Mouse (Mus musculus) MEL (cell line): ENCODE measurements around the gene Adar. TPM values are rescaled to one million over a fixed set of nuclear protein-coding genes. Genes with fewer than 3 reads are reported as not detected.

Source experiments
- DNase-seq: peaks from one replicate; pipeline ENCODE4 v3.0.0; 2011; ENCODE audit warnings: low read depth, low spot score
- H3K27ac ChIP-seq: 2 replicates; pipeline ENCODE4 v1.5.1; 2012; ENCODE audit warnings: low read depth, mild to moderate bottlenecking, control low read depth, low read length, moderate library complexity; ENCODE audit not compliant: control insufficient read depth
- H3K27me3 ChIP-seq, 2 experiments: fragments of 150-350 bp in 1 of 2; sonication (generic) in 1 of 2; 2 replicates each; pipeline ENCODE4 v1.6.1; 2012; ENCODE audit warnings: low read length in 2 of 2, mild to moderate bottlenecking in 2 of 2, improper control_type of control experiment in 1 of 2, moderate library complexity in 1 of 2; ENCODE audit not compliant: insufficient read depth in 2 of 2, control insufficient read depth in 1 of 2
- H3K36me3 ChIP-seq, 2 experiments: 2 replicates each; pipeline ENCODE4 v1.6.1; 2012 to 2014; ENCODE audit warnings: low read length in 2 of 2, improper control_type of control experiment in 1 of 2, inconsistent platforms in 1 of 2, mild to moderate bottlenecking in 1 of 2; ENCODE audit not compliant: insufficient read depth in 2 of 2, control insufficient read depth in 1 of 2
- H3K4me1 ChIP-seq, 2 experiments: fragments of 150-350 bp in 1 of 2; sonication (generic) in 1 of 2; 2 replicates each; pipeline ENCODE4 v1.6.1; 2012; ENCODE audit warnings: low read length in 2 of 2, improper control_type of control experiment in 1 of 2, mild to moderate bottlenecking in 1 of 2; ENCODE audit not compliant: insufficient read depth in 2 of 2, control insufficient read depth in 1 of 2
- H3K4me3 ChIP-seq, 2 experiments: fragments of 150-350 bp in 1 of 2; sonication (generic) in 1 of 2; 2 replicates each; pipeline ENCODE4 v1.5.1; 2012; ENCODE audit warnings: low read depth in 2 of 2, low read length in 2 of 2, mild to moderate bottlenecking in 2 of 2, moderate library complexity in 2 of 2, control low read depth in 1 of 2, improper control_type of control experiment in 1 of 2; ENCODE audit not compliant: control insufficient read depth in 1 of 2, insufficient read depth in 1 of 2
- H3K79me2 ChIP-seq: 2 replicates; pipeline ENCODE4 v1.6.1; 2012; ENCODE audit warnings: mild to moderate bottlenecking, low read length, moderate library complexity; ENCODE audit not compliant: control insufficient read depth, poor library complexity, insufficient read depth
- H3K9ac ChIP-seq: 2 replicates; pipeline ENCODE4 v1.6.1; 2012; ENCODE audit warnings: low read depth, mild to moderate bottlenecking, control low read depth, low read length, moderate library complexity; ENCODE audit not compliant: control insufficient read depth, poor library complexity, severe bottlenecking
- H3K9me3 ChIP-seq: fragments of 150-350 bp; sonication (generic); replicated peaks from 2 replicates; pipeline ENCODE4 v1.6.1; 2012; ENCODE audit warnings: mild to moderate bottlenecking, low read length, improper control_type of control experiment, moderate library complexity; ENCODE audit not compliant: insufficient read depth
- CHD2 ChIP-seq: IDR thresholded peaks from 2 replicates; pipeline ENCODE4 v1.6.1; 2011; ENCODE audit warnings: low read length, improper control_type of control experiment
- CTCF ChIP-seq, 3 experiments: IDR thresholded peaks in 2 of 3; conservative IDR thresholded peaks in 1 of 3; 2 replicates each; pipeline ENCODE4 v1.5.1; 2011 to 2012; ENCODE audit warnings: low read length in 3 of 3, low read depth in 2 of 3, mild to moderate bottlenecking in 2 of 3, improper control_type of control experiment in 1 of 3, inconsistent platforms in 1 of 3, mixed read lengths in 1 of 3, moderate library complexity in 1 of 3; ENCODE audit not compliant: control insufficient read depth in 1 of 3, insufficient read depth in 1 of 3, poor library complexity in 1 of 3, severe bottlenecking in 1 of 3
- ELF1 ChIP-seq: IDR thresholded peaks from 2 replicates; pipeline ENCODE4 v1.6.1; 2014; ENCODE audit warnings: low read depth, mild to moderate bottlenecking, inconsistent platforms, low read length, improper control_type of control experiment, moderate library complexity
- ETS1 ChIP-seq: IDR thresholded peaks from 2 replicates; pipeline ENCODE4 v1.6.1; 2012; ENCODE audit warnings: low read depth, mild to moderate bottlenecking, inconsistent platforms, low read length, improper control_type of control experiment, moderate library complexity
- GATA1 ChIP-seq: IDR thresholded peaks from 2 replicates; pipeline ENCODE4 v1.6.1; 2011; ENCODE audit warnings: low read depth, low read length, improper control_type of control experiment
- HCFC1 ChIP-seq: IDR thresholded peaks from 2 replicates; pipeline ENCODE4 v1.6.1; 2012; ENCODE audit warnings: low read depth, mild to moderate bottlenecking, inconsistent platforms, low read length, improper control_type of control experiment, moderate library complexity
- KAT2A ChIP-seq: conservative IDR thresholded peaks from 2 replicates; pipeline ENCODE4 v1.6.1; 2012; ENCODE audit warnings: low read depth, low read length, improper control_type of control experiment, inconsistent platforms
- MAX ChIP-seq: IDR thresholded peaks from 2 replicates; pipeline ENCODE4 v1.6.1; 2011; ENCODE audit warnings: low read length, improper control_type of control experiment
- MAZ ChIP-seq: IDR thresholded peaks from 2 replicates; pipeline ENCODE4 v1.6.1; 2012; ENCODE audit warnings: low read depth, mild to moderate bottlenecking, inconsistent platforms, low read length, improper control_type of control experiment
- MEF2A ChIP-seq: IDR thresholded peaks from 2 replicates; pipeline ENCODE4 v1.6.1; 2014; ENCODE audit warnings: low read depth, mild to moderate bottlenecking, inconsistent platforms, low read length, improper control_type of control experiment; ENCODE audit not compliant: poor library complexity, insufficient replicate concordance, severe bottlenecking; ENCODE audit errors: extremely low read depth
- MXI1 ChIP-seq: IDR thresholded peaks from 2 replicates; pipeline ENCODE4 v1.6.1; 2011; ENCODE audit warnings: mild to moderate bottlenecking, low read depth, low read length, improper control_type of control experiment
- MYB ChIP-seq: IDR thresholded peaks from 2 replicates; pipeline ENCODE4 v1.6.1; 2011; ENCODE audit warnings: mild to moderate bottlenecking, low read depth, low read length, improper control_type of control experiment
- MYC ChIP-seq: IDR thresholded peaks from 2 replicates; pipeline ENCODE4 v1.6.1; 2011; ENCODE audit warnings: low read depth, mild to moderate bottlenecking, low read length, improper control_type of control experiment, moderate library complexity
- NELFE ChIP-seq: IDR thresholded peaks from 2 replicates; pipeline ENCODE4 v1.6.1; 2011; ENCODE audit warnings: low read depth, low read length, improper control_type of control experiment
- NRF1 ChIP-seq: IDR thresholded peaks from 2 replicates; pipeline ENCODE4 v1.6.1; 2014; ENCODE audit warnings: low read depth, mild to moderate bottlenecking, inconsistent platforms, low read length, improper control_type of control experiment, moderate library complexity; ENCODE audit not compliant: poor library complexity, insufficient read depth, severe bottlenecking
- POLR2A ChIP-seq, 2 experiments: IDR thresholded peaks; 2 replicates each; pipeline ENCODE4 v1.6.1; 2011 to 2012; ENCODE audit warnings: low read length in 2 of 2, mild to moderate bottlenecking in 2 of 2, control low read depth in 1 of 2, improper control_type of control experiment in 1 of 2, low read depth in 1 of 2, moderate library complexity in 1 of 2; ENCODE audit not compliant: control insufficient read depth in 1 of 2, insufficient read depth in 1 of 2, poor library complexity in 1 of 2
- POLR2AphosphoS2 ChIP-seq: IDR thresholded peaks from 2 replicates; pipeline ENCODE4 v1.6.1; 2011; ENCODE audit warnings: low read length, improper control_type of control experiment
- POLR2AphosphoS5 ChIP-seq: IDR thresholded peaks from 2 replicates; pipeline ENCODE4 v1.6.1; 2012; ENCODE audit warnings: low read depth, borderline replicate concordance, mild to moderate bottlenecking, inconsistent platforms, low read length, moderate library complexity, mixed read lengths
- RAD21 ChIP-seq: IDR thresholded peaks from 2 replicates; pipeline ENCODE4 v1.6.1; 2011; ENCODE audit warnings: mild to moderate bottlenecking, low read depth, low read length, improper control_type of control experiment
- RCOR1 ChIP-seq: IDR thresholded peaks from 2 replicates; pipeline ENCODE4 v1.6.1; 2012; ENCODE audit warnings: low read depth, mild to moderate bottlenecking, inconsistent platforms, low read length, improper control_type of control experiment
- SIN3A ChIP-seq: IDR thresholded peaks from 2 replicates; pipeline ENCODE4 v1.6.1; 2012; ENCODE audit warnings: low read length, improper control_type of control experiment, inconsistent platforms
- SMC3 ChIP-seq: IDR thresholded peaks from 2 replicates; pipeline ENCODE4 v1.6.1; 2011; ENCODE audit warnings: low read depth, low read length, improper control_type of control experiment
- TAL1 ChIP-seq: IDR thresholded peaks from 2 replicates; pipeline ENCODE4 v1.6.1; 2012; ENCODE audit warnings: mild to moderate bottlenecking, inconsistent platforms, low read length, moderate library complexity, mixed read lengths
- TBP ChIP-seq: IDR thresholded peaks from 2 replicates; pipeline ENCODE4 v1.8.0; 2011; ENCODE audit warnings: low read depth, low read length, improper control_type of control experiment
- TCF12 ChIP-seq: IDR thresholded peaks from 2 replicates; pipeline ENCODE4 v1.6.1; 2014; ENCODE audit warnings: low read depth, mild to moderate bottlenecking, inconsistent platforms, low read length, improper control_type of control experiment, moderate library complexity
- UBTF ChIP-seq: IDR thresholded peaks from 2 replicates; pipeline ENCODE4 v1.6.1; 2012; ENCODE audit warnings: low read depth, mild to moderate bottlenecking, inconsistent platforms, low read length, improper control_type of control experiment, moderate library complexity, borderline replicate concordance; ENCODE audit not compliant: insufficient read depth
- USF1 ChIP-seq: IDR thresholded peaks from 2 replicates; pipeline ENCODE4 v1.6.1; 2014; ENCODE audit warnings: low read depth, mild to moderate bottlenecking, inconsistent platforms, low read length, improper control_type of control experiment, moderate library complexity
- USF2 ChIP-seq, 2 experiments: IDR thresholded peaks; 2 replicates each; pipeline ENCODE4 v1.6.1; 2011 to 2012; ENCODE audit warnings: improper control_type of control experiment in 2 of 2, low read length in 2 of 2, borderline replicate concordance in 1 of 2, inconsistent platforms in 1 of 2, low read depth in 1 of 2, mild to moderate bottlenecking in 1 of 2; ENCODE audit not compliant: insufficient read depth in 1 of 2
- ZC3H11A ChIP-seq: IDR thresholded peaks from 2 replicates; pipeline ENCODE4 v1.6.1; 2012; ENCODE audit warnings: low read depth, mild to moderate bottlenecking, inconsistent platforms, low read length, improper control_type of control experiment
- ZKSCAN1 ChIP-seq: IDR thresholded peaks from 2 replicates; pipeline ENCODE4 v1.6.1; 2012; ENCODE audit warnings: low read depth, mild to moderate bottlenecking, inconsistent platforms, low read length, improper control_type of control experiment, moderate library complexity
- ZMIZ1 ChIP-seq: IDR thresholded peaks from 2 replicates; pipeline ENCODE4 v1.6.1; 2012; ENCODE audit warnings: low read depth, mild to moderate bottlenecking, inconsistent platforms, low read length, improper control_type of control experiment, moderate library complexity
- polyA plus RNA-seq, 2 experiments: library from polyadenylated mRNA; stranded (reverse) in 1 of 2; unstranded in 1 of 2; fragments of >175 nt in 1 of 2; fragments of >200 nt in 1 of 2; gene quantifications; 2 replicates each; pipeline versions ENCODE4 v1.2.1 to v1.2.4; 2012; ENCODE audit warnings: low replicate concordance in 2 of 2, low read depth in 1 of 2; ENCODE audit not compliant: insufficient read length in 2 of 2, insufficient read depth in 1 of 2, missing spikeins in 1 of 2
- total RNA-seq: library from RNA; depleted of rRNA; stranded (reverse); fragments of 300-350 nt; gene quantifications from 2 replicates; pipeline ENCODE4 v1.2.3, GENCODE M21; 2012; rRNA removed

The Adar gene
- 26.1 and 26.7 TPM in 2 replicates for total RNA-seq
- polyA plus RNA-seq, result 100 to 1,000 TPM in 1 of 2 experiments, 10 to 100 TPM in 1; 45.1 to 124 TPM

- H3K27me3 ChIP-seq, result peaks cover 15 to 18% of the 10 kb centered on the region in 2 experiments
- DNase-seq, result peak; percentile 92
- peak within 1 kb of the TSS; percentile 46 for H3K27ac ChIP-seq
- peaks cover 26% of the 10 kb centered on the region for H3K79me2 ChIP-seq
- peak within 1 kb of the TSS; percentile 82 to 83 for H3K4me3 ChIP-seq
- H3K9me3 ChIP-seq, result no peaks in the 10 kb centered on the region
- peak within 1 kb of the TSS; percentile 78 for H3K9ac ChIP-seq
- H3K36me3 ChIP-seq, result peaks cover 0 to 4% of the 10 kb centered on the region in 2 experiments; a peak in 2 of 4 replicates
- no peak for TF ChIP-seq ETS1
- peak; percentile 61 to 85 (median 78) for TF ChIP-seq CTCF (IDR thresholded peaks at IDR 0.05 in 2 of 3, conservative IDR thresholded peaks at IDR 0.05 in 1 of 3; ENCODE audit: control insufficient read depth in 1 of 3, insufficient read depth in 1 of 3, low read depth in 2 of 3, low read length in 3 of 3, poor library complexity in 1 of 3, severe bottlenecking in 1 of 3)
- TF ChIP-seq ELF1, result peak; percentile 62; the same call in 1 of the 2 replicates
- TF ChIP-seq TBP, result peak; percentile 65; the same call in 1 of the 2 replicates
- TF ChIP-seq ZC3H11A, result peak; percentile 42
- TF ChIP-seq RAD21, result peak; percentile 46
- no peak for TF ChIP-seq MEF2A
- peak; percentile 52; the same call in 1 of the 2 replicates for TF ChIP-seq NRF1
- no peak; the same call in 1 of the 2 replicates for TF ChIP-seq KAT2A
- TF ChIP-seq POLR2A (IDR thresholded peaks at IDR 0.05; ENCODE audit: control insufficient read depth in 1 of 2, insufficient read depth in 1 of 2, low read depth in 1 of 2, low read length in 2 of 2, poor library complexity in 1 of 2), result peak; percentile 56 to 87
- TF ChIP-seq ZMIZ1, result peak; percentile 84; the same call in 1 of the 2 replicates
- TF ChIP-seq UBTF, result peak; percentile 21; the same call in 1 of the 2 replicates
- TF ChIP-seq MYB, result no peak
- TF ChIP-seq HCFC1, result peak; percentile 92
- no peak for TF ChIP-seq TAL1
- peak; percentile 23 to 61; a peak in 2 of 4 replicates for TF ChIP-seq USF2 (IDR thresholded peaks at IDR 0.05; ENCODE audit: borderline replicate concordance in 1 of 2, insufficient read depth in 1 of 2, low read depth in 1 of 2, low read length in 2 of 2)
- peak; percentile 92 for TF ChIP-seq POLR2AphosphoS2
- TF ChIP-seq RCOR1, result no peak
- peak; percentile 90 for TF ChIP-seq MYC
- no peak for TF ChIP-seq CHD2
- peak; percentile 78 for TF ChIP-seq SMC3
- TF ChIP-seq MXI1, result peak; percentile 98
- peak; percentile 84 for TF ChIP-seq NELFE
- TF ChIP-seq SIN3A, result peak; percentile 98
- no peak for TF ChIP-seq ZKSCAN1
- TF ChIP-seq MAZ, result peak; percentile 95
- TF ChIP-seq POLR2AphosphoS5, result no peak
- TF ChIP-seq TCF12, result 0 out of 2 replicates have a peak, but pooled peaks have one; percentile 35
- peak; percentile 94 for TF ChIP-seq MAX
- TF ChIP-seq GATA1, result no peak
- TF ChIP-seq USF1, result peak; percentile 93
- H3K4me1 ChIP-seq, result peaks cover 0 to 5% of the 10 kb centered on the region in 2 experiments; a peak in 3 of 4 replicates
These were observed at the start of gene Adar for GRCm38 (mm10) chr3:89714359-89715206. Adar (plus strand) TSS chr3:89715022.
